Mouse (Mus musculus): Measurements from ENCODE around the gene Ddx39. TPM values are rescaled to one million over a fixed set of nuclear protein-coding genes. Genes with fewer than 3 reads are reported as not detected.

Ddx39 gene
- total and polyA plus RNA-seq, 3 experiments: 272 to 304 (median 279) TPM

- TF ChIP-seq NRF1 (IDR thresholded peaks at IDR 0.05; ENCODE audit: insufficient read depth, low read depth, low read length, poor library complexity, severe bottlenecking) (no peak), ELF1 (IDR thresholded peaks at IDR 0.05; ENCODE audit: low read depth, low read length) (peak; percentile 30; the same call in 1 of the 2 replicates), USF1 (IDR thresholded peaks at IDR 0.05; ENCODE audit: low read depth, low read length) (no peak), POLR2A (IDR thresholded peaks at IDR 0.05; ENCODE audit: control insufficient read depth in 1 of 2, insufficient read depth in 1 of 2, low read depth in 1 of 2, low read length in 2 of 2, poor library complexity in 1 of 2) (no peak), E2F4 (IDR thresholded peaks at IDR 0.05; ENCODE audit: borderline replicate concordance, low read depth, low read length) (no peak), MAFK (IDR thresholded peaks at IDR 0.05; ENCODE audit: borderline replicate concordance, low read depth, low read length) (no peak), TCF12 (IDR thresholded peaks at IDR 0.05; ENCODE audit: low read depth, low read length) (peak; percentile 74), ETS1 (IDR thresholded peaks at IDR 0.05; ENCODE audit: low read depth, low read length) (peak; percentile 99), POLR2AphosphoS5 (IDR thresholded peaks at IDR 0.05; ENCODE audit: borderline replicate concordance, low read depth, low read length) (no peak), MAZ (IDR thresholded peaks at IDR 0.05; ENCODE audit: low read depth, low read length) (0 out of 2 replicates have a peak, but pooled peaks have one; percentile 53)
Observed at GRCm38 (mm10) chr8:83748708-83749107, 33.7 kb downstream of the Ddx39 start (continued).

- H3K79me2 ChIP-seq (ENCODE audit: control insufficient read depth, insufficient read depth, low read length, poor library complexity): no peaks in the 10 kb centered on the region
- TF ChIP-seq E2F4 (IDR thresholded peaks at IDR 0.05; ENCODE audit: borderline replicate concordance, low read depth, low read length) (no peak), POLR2AphosphoS2 (IDR thresholded peaks at IDR 0.05; ENCODE audit: low read length) (no peak), SMC3 (IDR thresholded peaks at IDR 0.05; ENCODE audit: low read depth, low read length) (no peak), MYB (IDR thresholded peaks at IDR 0.05; ENCODE audit: low read depth, low read length) (no peak), BHLHE40 (IDR thresholded peaks at IDR 0.05; ENCODE audit: borderline replicate concordance, low read depth, low read length) (no peak), ZKSCAN1 (IDR thresholded peaks at IDR 0.05; ENCODE audit: low read depth, low read length) (no peak), RCOR1 (IDR thresholded peaks at IDR 0.05; ENCODE audit: low read depth, low read length) (no peak), UBTF (IDR thresholded peaks at IDR 0.05; ENCODE audit: borderline replicate concordance, insufficient read depth, low read depth, low read length) (no peak), NRF1 (IDR thresholded peaks at IDR 0.05; ENCODE audit: insufficient read depth, low read depth, low read length, poor library complexity, severe bottlenecking) (no peak), ZMIZ1 (IDR thresholded peaks at IDR 0.05; ENCODE audit: low read depth, low read length) (no peak), TAL1 (IDR thresholded peaks at IDR 0.05; ENCODE audit: low read length) (no peak), CTCF (IDR thresholded peaks at IDR 0.05 in 2 of 3, conservative IDR thresholded peaks at IDR 0.05 in 1 of 3; ENCODE audit: control insufficient read depth in 1 of 3, insufficient read depth in 1 of 3, low read depth in 2 of 3, low read length in 3 of 3, poor library complexity in 1 of 3, severe bottlenecking in 1 of 3) (no peak), ZNF384 (IDR thresholded peaks at IDR 0.05; ENCODE audit: low read depth, low read length) (no peak), CHD1 (IDR thresholded peaks at IDR 0.05; ENCODE audit: low read depth, low read length) (no peak)
Observed at GRCm38 (mm10) chr8:83749265-83749664, 34.3 kb downstream of the Ddx39 start.

More at GRCm38 (mm10) chr8:83749265-83749664, 34.3 kb downstream of the Ddx39 start:
- H3K27me3 ChIP-seq (ENCODE audit: control insufficient read depth in 1 of 2, insufficient read depth in 2 of 2, low read length in 2 of 2): peaks cover 0 to 2% of the 10 kb centered on the region in 2 experiments; a peak in 2 of 4 replicates
- peaks cover 4 to 8% of the 10 kb centered on the region in 2 experiments for H3K4me1 ChIP-seq (ENCODE audit: control insufficient read depth in 1 of 2, insufficient read depth in 2 of 2, low read length in 2 of 2)
- no peaks in the 10 kb centered on the region for H3K9me3 ChIP-seq (replicated peaks; ENCODE audit: insufficient read depth, low read length)
- H3K36me3 ChIP-seq (ENCODE audit: control insufficient read depth in 1 of 2, insufficient read depth in 2 of 2, low read length in 2 of 2): peaks cover 0 to 3% of the 10 kb centered on the region in 2 experiments; a peak in 2 of 4 replicates
- H3K27ac ChIP-seq (ENCODE audit: control insufficient read depth, low read depth, low read length): no peak overlapping the region
- no peak overlapping the region for H3K9ac ChIP-seq (ENCODE audit: control insufficient read depth, low read depth, low read length, poor library complexity, severe bottlenecking)
- no peak for DNase-seq (ENCODE audit: low read depth, low spot score)
- no peak overlapping the region for H3K4me3 ChIP-seq (ENCODE audit: control insufficient read depth in 1 of 2, insufficient read depth in 1 of 2, low read depth in 2 of 2, low read length in 2 of 2)
